Mouse (Mus musculus): Measurements from ENCODE around the gene Agap2. TPM values are rescaled to one million over a fixed set of nuclear protein-coding genes. Genes with fewer than 3 reads are reported as not detected.

The Agap2 gene
- total and polyA plus RNA-seq, 2 experiments from 2014 or later: 4.9 to 229 TPM

GRCm38 (mm10) chr10:127041274-127041766, 33.8 kb upstream of the Agap2 start, which contains the start of the genes Mettl1 and Eef1akmt3:
Gene Mettl1 (plus strand): TSS chr10:127041414.
Gene Eef1akmt3 (minus strand): TSS chr10:127041513.
- ATAC-seq: peak; percentile 52
- no peaks in the 10 kb centered on the region for H3K9me3 ChIP-seq (ENCODE audit: low read length)
- peak; percentile 54 for DNase-seq (ENCODE audit: low spot score)
- H3K4me3 ChIP-seq (ENCODE audit: low read length): peak within 1 kb of the TSS; percentile 82
- WGBS: 2% methylated on average over 28 of the region's 28 CpGs
- H3K9ac ChIP-seq (replicated peaks; ENCODE audit: low read length): peak within 1 kb of the TSS; percentile 61
- TF ChIP-seq CTCF (IDR thresholded peaks at IDR 0.05; ENCODE audit: low read depth): no peak
- no peaks in the 10 kb centered on the region for H3K27me3 ChIP-seq (ENCODE audit: insufficient read depth, low read length)
- H3K4me2 ChIP-seq (ENCODE audit: low read depth, low read length): peak within 1 kb of the TSS; percentile 100
- peak within 1 kb of the TSS; percentile 66; the same call in 1 of the 2 replicates for H3K27ac ChIP-seq
- H3K36me3 ChIP-seq (ENCODE audit: insufficient read depth, low read length): no peaks in the 10 kb centered on the region
- H3K4me1 ChIP-seq (ENCODE audit: insufficient read depth, low read length): no peaks in the 10 kb centered on the region

GRCm38 (mm10) chr10:127041774-127042338, 33.2 kb upstream of the Agap2 start:
- Histone ChIP-seq H3K4me2 (ENCODE audit: low read depth, low read length) (peak overlapping the region; percentile 100), H3K36me3 (ENCODE audit: insufficient read depth, low read length) (no peaks in the 10 kb centered on the region), H3K9ac (replicated peaks; ENCODE audit: low read length) (peak overlapping the region; percentile 61), H3K27ac (peak overlapping the region; percentile 66; the same call in 1 of the 2 replicates), H3K27me3 (ENCODE audit: insufficient read depth, low read length) (no peaks in the 10 kb centered on the region), H3K9me3 (ENCODE audit: low read length) (no peaks in the 10 kb centered on the region), H3K4me1 (ENCODE audit: insufficient read depth, low read length) (no peaks in the 10 kb centered on the region), H3K4me3 (ENCODE audit: low read length) (peak overlapping the region; percentile 82)
- under 1% methylated on average over 44 of the region's 44 CpGs for WGBS
- no peak; the same call in 1 of the 2 replicates for TF ChIP-seq CTCF (IDR thresholded peaks at IDR 0.05; ENCODE audit: low read depth)
- ATAC-seq (peak; percentile 92), DNase-seq (ENCODE audit: low spot score) (peak; percentile 96)

GRCm38 (mm10) chr10:127042468-127043115, 32.5 kb upstream of the Agap2 start:
- 19% methylated on average over 5 of the region's 5 CpGs for WGBS

GRCm38 (mm10) chr10:127043187-127043586, 31.9 kb upstream of the Agap2 start:
- H3K9ac ChIP-seq (replicated peaks; ENCODE audit: low read length): no peak overlapping the region
- no peaks in the 10 kb centered on the region for H3K9me3 ChIP-seq (ENCODE audit: low read length)
- WGBS: 81% methylated on average over 6 of the region's 6 CpGs
- H3K4me1 ChIP-seq (ENCODE audit: insufficient read depth, low read length): no peaks in the 10 kb centered on the region
- ATAC-seq: no peak
- no peak for DNase-seq (ENCODE audit: low spot score)
- H3K27ac ChIP-seq: no peak overlapping the region
- no peak overlapping the region for H3K4me2 ChIP-seq (ENCODE audit: low read depth, low read length)
- TF ChIP-seq CTCF (IDR thresholded peaks at IDR 0.05; ENCODE audit: low read depth): no peak
- H3K36me3 ChIP-seq (ENCODE audit: insufficient read depth, low read length): no peaks in the 10 kb centered on the region
- H3K27me3 ChIP-seq (ENCODE audit: insufficient read depth, low read length): peaks cover 9% of the 10 kb centered on the region; the same call in 1 of the 2 replicates
- no peak overlapping the region for H3K4me3 ChIP-seq (ENCODE audit: low read length)

More at GRCm38 (mm10) chr10:127042468-127043115, 32.5 kb upstream of the Agap2 start:
- Histone ChIP-seq H3K4me1 (ENCODE audit: insufficient read depth, low read length) (no peaks in the 10 kb centered on the region), H3K36me3 (ENCODE audit: insufficient read depth, low read length) (no peaks in the 10 kb centered on the region), H3K27ac (no peak overlapping the region), H3K4me3 (ENCODE audit: low read length) (peak overlapping the region; percentile 82), H3K9ac (replicated peaks; ENCODE audit: low read length) (peak overlapping the region; percentile 61; the same call in 1 of the 2 replicates), H3K4me2 (ENCODE audit: low read depth, low read length) (peak overlapping the region; percentile 100), H3K9me3 (ENCODE audit: low read length) (no peaks in the 10 kb centered on the region), H3K27me3 (ENCODE audit: insufficient read depth, low read length) (peaks cover 3% of the 10 kb centered on the region; the same call in 1 of the 2 replicates)
- ATAC-seq (no peak), DNase-seq (ENCODE audit: low spot score) (no peak)
- TF ChIP-seq CTCF (IDR thresholded peaks at IDR 0.05; ENCODE audit: low read depth): no peak

GRCm38 (mm10) chr10:127047954-127048353, 27.1 kb upstream of the Agap2 start, which contains the start of gene Cyp27b1:
Gene Cyp27b1 (plus strand): TSS chr10:127048250.
- Histone ChIP-seq H3K9ac (replicated peaks; ENCODE audit: low read length) (no peak within 1 kb of the TSS), H3K27ac (no peak within 1 kb of the TSS), H3K36me3 (ENCODE audit: insufficient read depth, low read length) (no peaks in the 10 kb centered on the region), H3K4me2 (ENCODE audit: low read depth, low read length) (peak within 1 kb of the TSS; percentile 8; the same call in 1 of the 2 replicates), H3K4me3 (ENCODE audit: low read length) (no peak within 1 kb of the TSS), H3K4me1 (ENCODE audit: insufficient read depth, low read length) (peaks cover 6% of the 10 kb centered on the region; the same call in 1 of the 2 replicates), H3K9me3 (ENCODE audit: low read length) (no peaks in the 10 kb centered on the region), H3K27me3 (ENCODE audit: insufficient read depth, low read length) (peaks cover 26% of the 10 kb centered on the region; the same call in 1 of the 2 replicates)
- no peak for TF ChIP-seq CTCF (IDR thresholded peaks at IDR 0.05; ENCODE audit: low read depth)
- no peak for DNase-seq (ENCODE audit: low spot score)
- 32% methylated on average over 5 of the region's 5 CpGs for WGBS
- ATAC-seq: no peak

GRCm38 (mm10) chr10:127048608-127049394, 26.3 kb upstream of the Agap2 start:
- ATAC-seq: no peak
- H3K36me3 ChIP-seq (ENCODE audit: insufficient read depth, low read length): no peaks in the 10 kb centered on the region; the same call in 1 of the 2 replicates
- 6% methylated on average over 35 of the region's 35 CpGs for WGBS
- H3K9me3 ChIP-seq (ENCODE audit: low read length): no peaks in the 10 kb centered on the region
- 0 out of 2 replicates have a peak overlapping the region, but pooled peaks have one; percentile 0 for H3K4me3 ChIP-seq (ENCODE audit: low read length)
- DNase-seq (ENCODE audit: low spot score): no peak
- no peak overlapping the region for H3K27ac ChIP-seq
- peaks cover 26% of the 10 kb centered on the region; the same call in 1 of the 2 replicates for H3K27me3 ChIP-seq (ENCODE audit: insufficient read depth, low read length)
- H3K4me2 ChIP-seq (ENCODE audit: low read depth, low read length): peak overlapping the region; percentile 8; the same call in 1 of the 2 replicates
- no peak overlapping the region for H3K9ac ChIP-seq (replicated peaks; ENCODE audit: low read length)
- 0 out of 2 replicates have a peak, but pooled peaks have one; percentile 3 for TF ChIP-seq CTCF (IDR thresholded peaks at IDR 0.05; ENCODE audit: low read depth)
- peaks cover 6% of the 10 kb centered on the region; the same call in 1 of the 2 replicates for H3K4me1 ChIP-seq (ENCODE audit: insufficient read depth, low read length)

Measured in hindbrain, postnatal 0 days (tissue).